In the genomic region with DNA sequence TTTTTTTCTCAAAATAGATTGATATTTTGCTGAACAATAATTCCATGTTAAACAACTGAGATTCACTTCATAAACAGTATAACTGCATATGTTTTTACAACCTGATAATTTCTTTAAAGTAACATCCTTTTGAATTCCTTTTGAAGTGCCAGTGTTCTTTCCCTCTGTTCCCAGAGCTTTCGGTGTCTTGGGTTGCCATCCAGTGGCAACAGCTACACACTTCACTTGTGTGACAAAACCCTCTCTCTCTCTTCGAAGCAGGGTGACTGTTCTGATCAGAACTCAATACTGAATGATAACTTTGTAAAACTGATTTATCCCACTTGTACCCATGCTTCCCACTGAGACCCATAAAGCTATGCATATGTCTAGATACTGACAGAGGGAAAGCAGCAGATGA, we compare ENCODE assay signal across 10 mouse cellular contexts.
A peak's percentile ranks its signal among the peaks of the same experiment; 100 is the strongest.
DNase-seq lines count a peak whose midpoint lies in the region; ATAC-seq lines count a peak whose summit lies in the region.
"Had no signal": no experiment of that assay in that cellular context is flagged by ENCODE, and none has a peak within 500 bp of the region (broad histone marks: within the 10 kb centered on the region; RNA-seq: fewer than 3 reads in every experiment).

No protein-coding gene starts in this region.

- H3K4me3 ChIP-seq in forebrain, embryonic 14.5 days (ENCODE audit: low read depth, low read length): no peak overlapping the region
- H3K4me3 ChIP-seq in forebrain, embryonic 11.5 days (ENCODE audit: low read depth, low read length): no peak overlapping the region

- no peak for ATAC-seq in forebrain, embryonic 14.5 days
- no peak for ATAC-seq in forebrain, embryonic 11.5 days (replicated peaks; ENCODE audit: low FRiP score)

- DNase-seq in forebrain, embryonic 14.5 days (ENCODE audit: low spot score): peak; percentile 46
- DNase-seq in forebrain, embryonic 11.5 days (ENCODE audit: low spot score): no peak
- peak; percentile 17 to 27 for DNase-seq in layer of hippocampus, postnatal 10 days (ENCODE audit: low spot score in 2 of 2)
- DNase-seq in layer of hippocampus, adult 8-10 months (ENCODE audit: low spot score in 2 of 2): no peak
- peak; percentile 11 for DNase-seq in right cerebral cortex, postnatal 14 days
- no peak for DNase-seq in right cerebral cortex, adult 18-20 months
- DNase-seq in ovary, adult 18-20 months (ENCODE audit: low spot score): no peak
- no peak for DNase-seq in adrenal gland, postnatal 4 days (ENCODE audit: low spot score in 2 of 2)
- DNase-seq: adrenal gland, postnatal 25 days; B cell, adult 2 months had no signal

- no peak overlapping the region for H3K4me2 ChIP-seq in forebrain, embryonic 14.5 days (ENCODE audit: low read length)
- H3K4me2 ChIP-seq in forebrain, embryonic 11.5 days (ENCODE audit: low read depth, low read length, severe bottlenecking): no peak overlapping the region

- H3K4me1 ChIP-seq in forebrain, embryonic 14.5 days (ENCODE audit: control insufficient read depth, insufficient read depth, low read length): no peaks in the 10 kb centered on the region
- no peaks in the 10 kb centered on the region for H3K4me1 ChIP-seq in forebrain, embryonic 11.5 days (replicated peaks; ENCODE audit: control insufficient read depth, insufficient read depth, low read length)

- no peak overlapping the region for H3K27ac ChIP-seq in forebrain, embryonic 14.5 days (ENCODE audit: low read depth, low read length)
- H3K27ac ChIP-seq in forebrain, embryonic 11.5 days (ENCODE audit: low read depth, low read length): no peak overlapping the region

- H3K36me3 ChIP-seq in forebrain, embryonic 14.5 days (ENCODE audit: control insufficient read depth, insufficient read depth, low read length): no peaks in the 10 kb centered on the region
- H3K36me3 ChIP-seq in forebrain, embryonic 11.5 days (ENCODE audit: control insufficient read depth, insufficient read depth, low read length): no peaks in the 10 kb centered on the region

- 71% methylated on average over 2 of the region's 2 CpGs for WGBS in forebrain, embryonic 14.5 days
- 73% methylated on average over 2 of the region's 2 CpGs for WGBS in forebrain, embryonic 11.5 days

- no peak overlapping the region for H3K9ac ChIP-seq in forebrain, embryonic 14.5 days (ENCODE audit: low read length)
- H3K9ac ChIP-seq in forebrain, embryonic 11.5 days (ENCODE audit: low read length): no peak overlapping the region

- H3K9me3 ChIP-seq in forebrain, embryonic 14.5 days (replicated peaks; ENCODE audit: control insufficient read depth, low read length): no peaks in the 10 kb centered on the region
- H3K9me3 ChIP-seq in forebrain, embryonic 11.5 days (ENCODE audit: control insufficient read depth, low read length): no peaks in the 10 kb centered on the region

- H3K27me3 ChIP-seq in forebrain, embryonic 14.5 days (replicated peaks; ENCODE audit: control insufficient read depth, insufficient read depth, low read length): no peaks in the 10 kb centered on the region
- H3K27me3 ChIP-seq in forebrain, embryonic 11.5 days (ENCODE audit: control insufficient read depth, insufficient read depth, low read length): no peaks in the 10 kb centered on the region

Comparison
In these comparisons a context has a peak if more than half of its experiments do, and no peak if none do; other contexts are left out.
1. DNase-seq: peak in forebrain, embryonic 14.5 days (single experiment), layer of hippocampus, postnatal 10 days (2 of 2) and right cerebral cortex, postnatal 14 days (single experiment); none in forebrain, embryonic 11.5 days (single experiment), layer of hippocampus, adult 8-10 months (0 of 2), right cerebral cortex, adult 18-20 months (single experiment), ovary, adult 18-20 months (single experiment) and adrenal gland, postnatal 4 days (0 of 2).